Comparison of ENCODE assay signal across 8 mouse cellular contexts in genomic region chr4:130738527-130738926, GRCm38 (mm10). TPM values are rescaled to one million over a fixed set of nuclear protein-coding genes. Genes with fewer than 3 reads are reported as not detected.
A peak's percentile ranks its signal among the peaks of the same experiment; 100 is the strongest.
DNase-seq lines count a peak whose midpoint lies in the region; ATAC-seq lines count a peak whose summit lies in the region.

No protein-coding gene starts in this region.

- ATAC-seq in forebrain, embryonic 14.5 days = peak; percentile 55; the same call in 1 of the 2 replicates
- ATAC-seq in midbrain, embryonic 13.5 days = peak; percentile 79

- H3K9me3 ChIP-seq in forebrain, embryonic 14.5 days (replicated peaks; ENCODE audit: control insufficient read depth, low read length) = no peaks in the 10 kb centered on the region
- no peaks in the 10 kb centered on the region for H3K9me3 ChIP-seq in midbrain, embryonic 13.5 days

- H3K4me3 ChIP-seq in forebrain, embryonic 14.5 days (ENCODE audit: low read depth, low read length) = no peak overlapping the region
- H3K4me3 ChIP-seq in midbrain, embryonic 13.5 days (replicated peaks) = no peak overlapping the region

- 0 out of 2 replicates have a peak, but pooled peaks cover 3% of the 10 kb centered on the region for H3K4me1 ChIP-seq in forebrain, embryonic 14.5 days (ENCODE audit: control insufficient read depth, insufficient read depth, low read length)
- peaks cover 12% of the 10 kb centered on the region for H3K4me1 ChIP-seq in midbrain, embryonic 13.5 days (replicated peaks)

- H3K27me3 ChIP-seq in forebrain, embryonic 14.5 days (replicated peaks; ENCODE audit: control insufficient read depth, insufficient read depth, low read length) = no peaks in the 10 kb centered on the region
- no peaks in the 10 kb centered on the region for H3K27me3 ChIP-seq in midbrain, embryonic 13.5 days

- 70% methylated on average over 2 of the region's 2 CpGs for whole genome bisulfite sequencing in forebrain, embryonic 14.5 days
- 68% methylated on average over 2 of the region's 2 CpGs for WGBS in midbrain, embryonic 13.5 days

- H3K27ac ChIP-seq in forebrain, embryonic 14.5 days (ENCODE audit: low read depth, low read length) = no peak overlapping the region
- H3K27ac ChIP-seq in midbrain, embryonic 13.5 days = no peak overlapping the region

- peak; percentile 26 to 37 for DNase-seq in urinary bladder, postnatal 36 days (ENCODE audit: low spot score in 2 of 2)
- DNase-seq in urinary bladder, postnatal 4 days (ENCODE audit: low spot score in 2 of 2) = no peak
- peak; percentile 52 for DNase-seq in c-Kit-positive CD71-positive TER-119-positive erythroid progenitor cells, embryonic 14.5 days (ENCODE audit: low spot score)
- peak; percentile 82 for DNase-seq in forebrain, embryonic 14.5 days (ENCODE audit: low spot score)
- DNase-seq in hindlimb bud, embryonic 11.5 days (ENCODE audit: extremely low spot score, low read depth, low spot score) = peak; percentile 16
- DNase-seq in left cerebral cortex, adult 18-20 months (ENCODE audit: low spot score in 2 of 2) = peak; percentile 59 to 68
- DNase-seq in ovary, postnatal 36 days (ENCODE audit: low spot score) = no peak

- peaks cover 26% of the 10 kb centered on the region for H3K36me3 ChIP-seq in forebrain, embryonic 14.5 days (ENCODE audit: control insufficient read depth, insufficient read depth, low read length)
- H3K36me3 ChIP-seq in midbrain, embryonic 13.5 days = peaks cover 23% of the 10 kb centered on the region

- H3K4me2 ChIP-seq in forebrain, embryonic 14.5 days (ENCODE audit: low read length) = no peak overlapping the region
- no peak overlapping the region for H3K4me2 ChIP-seq in midbrain, embryonic 13.5 days (replicated peaks)

- H3K9ac ChIP-seq in forebrain, embryonic 14.5 days (ENCODE audit: low read length) = no peak overlapping the region
- H3K9ac ChIP-seq in midbrain, embryonic 13.5 days (replicated peaks) = no peak overlapping the region

RNA-seq across cellular contexts. Expression of gene Sdc3, which starts 53.8 kb away (rescaled TPM):
- polyA plus RNA-seq in forebrain, embryonic 14.5 days (2014; fragmentation: Nextera tagmentation; extraction: Ambion mirVana) = 47.6 and 61.2 TPM in 2 replicates
- 100 to 1,000 TPM; 150 to 156 TPM for total RNA-seq in left cerebral cortex, adult 18-20 months (2021)
- 72.3 and 72.9 TPM in 2 replicates for polyA plus RNA-seq in midbrain, embryonic 13.5 days (2015; fragmentation: Nextera tagmentation; extraction: Ambion mirVana)

Comparison
In these comparisons a context has a peak if more than half of its experiments do, and no peak if none do; other contexts are left out.
1. DNase-seq: peak in urinary bladder, postnatal 36 days (2 of 2), c-Kit-positive CD71-positive TER-119-positive erythroid progenitor cells, embryonic 14.5 days (single experiment), forebrain, embryonic 14.5 days (single experiment), hindlimb bud, embryonic 11.5 days (single experiment) and left cerebral cortex, adult 18-20 months (2 of 2); none in urinary bladder, postnatal 4 days (0 of 2) and ovary, postnatal 36 days (single experiment).